Mouse (Mus musculus) adrenal gland, adult 2 months (tissue): ENCODE data around the gene Tomt. TPM values are rescaled to one million over a fixed set of nuclear protein-coding genes. Genes with fewer than 3 reads are reported as not detected.
A peak's percentile ranks its signal among the peaks of the same experiment; 100 is the strongest.

Experiments used
- DNase-seq: peaks from one replicate; pipeline ENCODE4 v3.0.0; 2021
- polyA plus RNA-seq: library from polyadenylated mRNA; depleted of rRNA; stranded (reverse); fragments of >200 nt; gene quantifications from 2 replicates; pipeline ENCODE4 v1.2.3, GENCODE M21; 2012
- total RNA-seq, 2 experiments: library from RNA; stranded (reverse); gene quantifications; 2 replicates each; pipeline ENCODE4 v1.2.3; 2021

The Tomt gene
- total and polyA plus RNA-seq, 3 experiments, result not detected

DNA sequence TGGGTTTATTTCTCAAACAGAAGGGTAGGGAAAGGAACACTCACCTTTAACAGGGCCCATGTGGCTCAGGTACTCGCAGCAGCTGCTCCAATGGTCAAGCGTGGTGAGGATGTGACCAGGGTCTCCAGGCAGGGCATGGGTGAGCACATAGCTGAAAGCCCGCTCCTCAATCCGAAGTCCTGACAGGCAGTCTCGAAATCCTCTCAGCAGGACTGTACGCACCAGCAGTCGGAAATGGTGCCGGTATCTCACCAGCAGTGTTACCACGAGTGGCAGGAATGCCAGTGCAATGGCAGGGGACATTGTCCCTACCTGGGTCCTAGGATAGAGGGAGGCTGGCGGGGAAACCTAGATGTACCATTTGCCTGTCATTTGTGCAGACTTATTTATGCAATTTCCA lies 4.2 kb downstream of the Tomt start:
- no peak for DNase-seq

- DNase-seq, result no peak
Observed at GRCm38 (mm10) chr7:101900331-101901097, 5.6 kb downstream of the Tomt start.

DNA sequence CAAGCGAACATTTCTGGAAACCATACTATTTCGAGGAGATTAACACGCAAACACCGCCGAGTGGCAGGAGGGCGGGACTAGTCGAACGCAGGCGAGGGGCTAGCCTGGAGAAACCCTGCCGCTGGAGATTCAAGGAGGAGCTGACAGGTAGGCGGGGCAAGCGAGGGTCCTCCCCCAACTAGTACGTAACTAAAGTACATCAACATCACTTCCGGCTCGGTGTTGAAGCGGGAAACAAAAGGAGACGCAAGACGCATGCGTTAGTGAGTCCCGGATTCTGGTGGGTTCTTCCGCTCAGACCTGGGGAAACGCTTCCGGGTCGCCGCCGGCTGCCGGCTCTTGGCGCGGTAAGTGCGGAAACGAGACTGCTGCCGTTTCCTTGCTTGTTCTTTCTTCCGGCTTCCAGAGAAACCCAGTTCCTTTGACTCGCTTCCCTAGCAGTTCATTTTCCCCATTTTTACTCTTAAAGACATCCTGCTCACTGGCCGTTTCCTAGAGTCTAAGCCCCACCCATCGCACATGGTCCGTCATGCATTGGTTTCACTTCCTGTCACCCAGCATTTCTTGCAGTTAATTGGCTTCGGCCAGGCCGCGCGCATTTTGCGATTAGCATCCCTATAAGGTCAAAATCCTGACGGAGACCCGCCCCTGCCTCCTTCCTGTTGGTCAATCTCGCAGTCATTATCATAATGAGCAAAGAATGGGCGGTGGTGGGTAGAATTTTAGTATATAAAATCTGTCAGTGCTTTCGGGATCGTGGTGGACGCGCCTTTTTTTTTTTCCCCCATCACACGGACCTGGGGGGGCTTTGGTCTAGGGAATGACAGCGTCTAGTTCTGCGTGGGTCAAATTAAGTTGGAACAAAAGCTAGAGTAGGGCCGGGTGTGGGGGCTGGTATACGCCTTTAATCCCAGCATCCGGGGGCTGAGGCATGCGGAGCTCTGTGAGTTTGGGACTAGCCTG lies 9.8 kb downstream of the Tomt start:
- DNase-seq, result peak; percentile 97

- no peak for DNase-seq
Observed at GRCm38 (mm10) chr7:101895695-101896094, 10.5 kb downstream of the Tomt start.

DNA sequence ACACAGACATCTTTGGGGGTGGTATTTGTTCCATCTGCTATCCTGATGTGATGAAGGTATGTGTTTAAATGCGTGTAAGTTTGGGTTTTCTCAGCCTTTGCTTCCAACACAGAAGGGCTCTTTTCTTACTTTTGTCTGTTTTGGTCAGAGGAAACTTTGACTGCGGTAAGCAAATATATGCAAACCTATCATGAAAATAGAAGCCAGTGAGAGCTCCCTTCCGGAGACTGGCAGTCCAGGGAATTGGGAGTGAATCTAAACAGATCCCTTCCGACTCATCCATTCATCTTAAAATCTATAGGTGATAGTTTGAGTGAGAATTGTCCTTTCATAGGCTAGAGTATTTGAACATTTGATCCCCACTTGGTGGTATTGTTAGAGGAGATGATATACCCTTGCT lies 17.7 kb downstream of the Tomt start:
- no peak for DNase-seq

DNA sequence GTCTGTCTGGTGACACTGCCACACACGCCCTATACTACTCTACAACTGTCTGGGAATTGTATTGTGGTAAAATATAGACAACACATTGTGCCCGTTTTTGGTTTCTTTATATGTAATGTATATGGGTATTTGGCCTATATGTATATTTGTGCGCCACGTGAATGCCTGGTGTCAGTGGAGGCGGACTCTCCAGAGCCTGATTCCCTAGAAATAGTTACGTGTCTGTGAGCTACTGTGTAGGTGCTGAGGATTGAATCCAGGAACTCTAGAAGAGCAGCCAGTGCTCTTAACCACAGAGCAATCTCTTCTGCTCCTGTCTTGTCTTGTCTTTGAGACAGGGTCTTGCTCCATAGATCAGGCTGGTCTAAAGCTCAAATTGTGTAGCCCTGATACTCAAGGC lies 19.9 kb downstream of the Tomt start:
- DNase-seq, result no peak

GRCm38 (mm10) chr7:101884160-101884559 lies 22.0 kb downstream of the Tomt start:
- no peak for DNase-seq

GRCm38 (mm10) chr7:101882413-101883154 lies 23.6 kb downstream of the Tomt start:
- DNase-seq, result peak; percentile 34

- DNase-seq, result no peak
Observed at GRCm38 (mm10) chr7:101880855-101881254, 25.3 kb downstream of the Tomt start.

- DNase-seq, result peak; percentile 61
Observed at GRCm38 (mm10) chr7:101875978-101876377, 30.2 kb downstream of the Tomt start.

GRCm38 (mm10) chr7:101871296-101871695 lies 34.9 kb downstream of the Tomt start:
- peak; percentile 19 for DNase-seq

GRCm38 (mm10) chr7:101870629-101871028 lies 35.5 kb downstream of the Tomt start, which contains the start of gene Folr1:
Gene Folr1, minus strand, starts transcription at chr7:101870788.
- no peak for DNase-seq

- DNase-seq, result no peak
Observed at GRCm38 (mm10) chr7:101869163-101869500, 37.0 kb downstream of the Tomt start.

DNA sequence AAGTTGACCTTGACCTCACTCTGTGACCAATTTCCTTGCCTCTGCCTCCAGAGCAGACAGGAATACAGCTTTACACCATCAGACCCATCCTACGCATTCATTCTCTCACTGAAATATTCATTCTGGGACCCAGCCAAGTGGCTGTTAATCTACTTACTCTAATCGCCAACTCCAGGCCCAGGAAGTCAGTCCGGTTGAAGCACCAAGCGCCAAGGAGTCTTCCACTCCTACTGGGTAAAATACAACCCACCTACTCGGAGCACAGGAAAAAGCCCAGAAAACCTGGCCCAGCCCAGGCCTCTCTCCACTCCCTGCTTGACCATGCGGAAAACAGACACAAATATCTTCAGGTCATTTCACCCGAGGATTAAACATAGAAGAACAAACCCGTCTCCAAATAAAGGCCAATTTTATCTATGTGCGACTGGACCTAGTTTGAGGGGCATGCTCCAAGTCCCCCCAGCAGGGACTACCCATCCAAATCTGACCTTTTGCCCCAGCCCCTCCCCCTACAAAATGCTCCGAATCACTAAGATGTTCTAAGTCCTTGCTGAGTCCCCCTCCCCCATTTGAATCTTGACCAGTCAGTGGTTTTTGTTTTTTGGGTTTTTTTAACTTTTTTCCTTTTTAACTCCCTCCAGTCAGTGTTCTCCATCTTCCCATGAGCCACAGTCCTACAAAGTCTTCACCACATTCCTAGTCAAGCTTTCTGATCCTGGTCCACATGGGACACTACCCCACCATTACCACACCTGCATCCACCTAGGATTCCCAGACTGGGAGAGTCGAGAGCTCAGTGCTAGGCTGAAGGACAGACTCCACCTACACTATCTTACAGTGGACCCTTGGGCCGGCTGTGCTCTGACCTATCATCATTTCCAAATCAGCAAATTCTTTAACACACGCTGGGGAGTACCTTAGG lies 37.7 kb downstream of the Tomt start:
- peak; percentile 21 for DNase-seq

DNA sequence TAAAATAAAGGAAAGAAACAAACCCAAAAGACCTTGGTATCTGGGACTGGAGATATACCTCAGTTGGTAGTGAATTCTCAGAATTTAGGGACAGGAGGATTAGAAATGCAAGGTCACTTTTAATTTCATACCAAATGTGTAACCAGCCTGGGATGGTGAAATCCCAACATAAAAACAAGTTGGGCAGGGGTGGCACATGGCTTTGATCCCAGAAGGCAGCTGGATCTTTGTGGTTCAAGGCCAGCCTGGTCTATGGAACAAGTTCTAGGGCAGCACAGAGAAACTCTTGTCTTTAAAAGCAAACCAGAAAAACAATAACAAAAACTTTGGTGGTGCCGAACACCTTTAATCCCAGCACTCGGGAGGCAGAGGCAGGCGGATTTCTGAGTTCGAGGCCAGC lies 38.7 kb downstream of the Tomt start:
- peak; percentile 27 for DNase-seq

DNA sequence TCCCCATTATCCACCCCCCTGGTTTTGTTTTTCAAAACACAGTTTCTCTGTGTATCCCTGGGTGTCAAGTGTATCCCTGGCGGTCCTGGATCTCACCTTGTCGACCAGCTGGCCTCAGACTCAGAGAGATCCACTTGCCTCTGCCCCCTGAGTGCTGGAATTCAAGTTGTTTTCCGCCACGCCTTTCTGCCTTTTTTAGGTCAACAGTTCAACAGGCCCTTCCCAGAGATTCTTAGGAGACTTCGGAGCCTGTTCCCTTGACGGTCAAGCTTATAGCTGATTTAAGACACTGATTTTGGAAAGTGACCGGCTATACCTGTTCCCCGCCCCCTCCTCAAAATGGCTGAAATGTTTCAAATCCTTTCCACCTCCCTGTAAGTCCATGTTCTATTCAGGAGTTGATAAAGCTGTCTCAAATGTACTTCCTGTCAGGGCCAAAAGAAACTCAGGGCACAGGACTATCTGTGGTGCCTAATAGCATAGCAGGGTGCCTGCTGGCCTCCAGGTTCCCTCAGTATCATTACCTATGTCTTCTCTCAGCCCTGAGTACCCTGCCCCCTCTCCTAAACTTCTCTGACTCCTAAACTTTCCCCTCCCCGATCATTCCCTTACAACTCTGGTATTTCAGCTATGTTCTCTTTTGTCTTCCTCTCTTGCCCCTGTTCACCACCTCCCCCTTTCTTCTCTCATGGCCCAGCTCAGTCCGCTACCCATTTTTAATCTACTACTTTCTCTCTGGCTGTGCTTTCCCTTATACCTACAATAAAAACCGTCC lies 39.5 kb downstream of the Tomt start:
- DNase-seq, result no peak

- no peak for DNase-seq
Observed at GRCm38 (mm10) chr7:101863415-101863814, 42.7 kb downstream of the Tomt start, which contains the start of gene Anapc15. Gene Anapc15, plus strand, starts transcription at chr7:101863715.

DNA sequence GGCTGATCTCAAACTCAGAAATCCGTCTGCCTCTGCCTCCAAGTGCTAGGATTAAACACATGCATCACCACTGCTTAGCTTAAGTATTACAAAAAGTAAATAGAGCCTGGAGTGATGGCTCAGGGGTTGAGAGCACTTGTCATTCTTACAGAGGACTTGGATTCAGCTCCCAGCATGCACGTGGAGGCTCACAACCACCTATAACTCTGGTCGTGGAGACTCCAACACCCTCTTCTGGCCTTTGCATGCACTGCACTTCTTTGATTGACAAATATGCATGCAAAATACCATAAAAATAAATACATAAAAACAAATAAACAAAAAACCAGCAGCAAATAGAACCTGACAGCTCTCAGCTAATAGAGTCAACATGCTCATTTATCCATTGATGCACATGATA lies 43.9 kb downstream of the Tomt start:
- DNase-seq, result no peak

- no peak for DNase-seq
Observed at GRCm38 (mm10) chr7:101860978-101861377, 45.2 kb downstream of the Tomt start.

DNA sequence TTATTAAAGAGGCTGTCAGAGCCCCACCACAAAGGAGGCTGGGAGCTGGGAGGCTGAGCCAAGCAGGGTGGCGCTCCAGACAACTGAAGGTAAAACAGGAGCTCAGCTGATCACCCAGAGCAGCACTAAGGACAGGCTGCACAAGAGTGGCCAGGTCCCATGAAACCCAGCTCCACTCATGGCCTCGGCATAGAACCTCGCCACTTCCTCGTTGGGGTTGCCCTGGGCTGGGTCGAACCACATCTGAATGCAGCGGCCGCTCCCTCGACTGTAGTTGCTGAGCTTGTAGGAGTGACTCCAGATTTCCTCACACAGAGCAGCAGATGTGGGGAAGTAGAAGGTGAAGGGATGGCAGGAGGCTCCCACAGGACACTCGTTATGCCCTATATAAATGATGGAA lies 47.8 kb downstream of the Tomt start:
- no peak for DNase-seq
